Mouse (Mus musculus): ENCODE results near the gene Glmn.

The Glmn gene

GRCm38 (mm10) chr5:107597301-107598077, at the start of gene Glmn, which contains the start of gene Rpap2:
Gene Glmn (minus strand): TSS chr5:107597888.
Gene Rpap2 (plus strand): TSS chr5:107597373.
- in situ Hi-C loops (cut with MboI; ENCODE audit: low sequenced_read_pairs) = no loop called here

- in situ Hi-C loops (cut with MboI; ENCODE audit: low sequenced_read_pairs) = no loop called here
These were observed 48.2 kb upstream of the Glmn start for GRCm38 (mm10) chr5:107645935-107646334.

GRCm38 (mm10) chr5:107644595-107644994, 46.9 kb upstream of the Glmn start:
- in situ Hi-C loops (cut with MboI; ENCODE audit: low sequenced_read_pairs) = no loop called here

GRCm38 (mm10) chr5:107638366-107638765, 40.7 kb upstream of the Glmn start:
- in situ Hi-C loops (cut with MboI; ENCODE audit: low sequenced_read_pairs) = no loop called here

- in situ Hi-C loops (cut with MboI; ENCODE audit: low sequenced_read_pairs) = no loop called here
These were observed 39.4 kb upstream of the Glmn start for GRCm38 (mm10) chr5:107637106-107637505.

- in situ Hi-C loops (cut with MboI; ENCODE audit: low sequenced_read_pairs) = no loop called here
These were observed 36.0 kb upstream of the Glmn start for GRCm38 (mm10) chr5:107633651-107634050.

GRCm38 (mm10) chr5:107621327-107621726, 23.6 kb upstream of the Glmn start:
- in situ Hi-C loops (cut with MboI; ENCODE audit: low sequenced_read_pairs) = loop anchor here (25.0 kb wide), 1 partner anchor 266 kb away; the partner anchor contains the start of gene Evi5

- in situ Hi-C loops (cut with MboI; ENCODE audit: low sequenced_read_pairs) = loop anchor here (10.0 to 25.0 kb wide), 2 partner anchors 157 to 269 kb away; partner anchors contain the start of gene Evi5
These were observed 20.3 kb upstream of the Glmn start for GRCm38 (mm10) chr5:107617986-107618385.

- in situ Hi-C loops (cut with MboI; ENCODE audit: low sequenced_read_pairs) = loop anchor here (10.0 to 25.0 kb wide), 2 partner anchors 164 to 276 kb away; partner anchors contain the start of gene Evi5
These were observed 13.5 kb upstream of the Glmn start for GRCm38 (mm10) chr5:107611224-107611623.

- in situ Hi-C loops (cut with MboI; ENCODE audit: low sequenced_read_pairs) = no loop called here
These were observed 692 bp upstream of the Glmn start for GRCm38 (mm10) chr5:107598380-107598779.

- in situ Hi-C loops (cut with MboI; ENCODE audit: low sequenced_read_pairs) = no loop called here
These were observed 28.5 kb downstream of the Glmn start for GRCm38 (mm10) chr5:107569148-107569547.

- in situ Hi-C loops (cut with MboI; ENCODE audit: low sequenced_read_pairs) = no loop called here
These were observed 40.7 kb downstream of the Glmn start for GRCm38 (mm10) chr5:107556969-107557368.

GRCm38 (mm10) chr5:107554336-107554735, 43.4 kb downstream of the Glmn start:
- in situ Hi-C loops (cut with MboI; ENCODE audit: low sequenced_read_pairs) = no loop called here

GRCm38 (mm10) chr5:107548444-107548843, 49.2 kb downstream of the Glmn start:
- in situ Hi-C loops (cut with MboI; ENCODE audit: low sequenced_read_pairs) = no loop called here

GRCm38 (mm10) chr5:107547955-107548354, 49.7 kb downstream of the Glmn start:
- in situ Hi-C loops (cut with MboI; ENCODE audit: low sequenced_read_pairs) = no loop called here

GRCm38 (mm10) chr5:107545927-107546326, 51.8 kb downstream of the Glmn start:
- in situ Hi-C loops (cut with MboI; ENCODE audit: low sequenced_read_pairs) = no loop called here

- in situ Hi-C loops (cut with MboI; ENCODE audit: low sequenced_read_pairs) = no loop called here
These were observed 56.0 kb downstream of the Glmn start for GRCm38 (mm10) chr5:107541696-107542095.

GRCm38 (mm10) chr5:107534581-107534980, 63.1 kb downstream of the Glmn start, which contains the start of gene 1700028K03Rik:
Gene 1700028K03Rik (plus strand): TSS chr5:107534709.
- in situ Hi-C loops (cut with MboI; ENCODE audit: low sequenced_read_pairs) = no loop called here

GRCm38 (mm10) chr5:107533590-107533989, 64.1 kb downstream of the Glmn start:
- in situ Hi-C loops (cut with MboI; ENCODE audit: low sequenced_read_pairs) = no loop called here

GRCm38 (mm10) chr5:107528856-107529255, 68.8 kb downstream of the Glmn start:
- in situ Hi-C loops (cut with MboI; ENCODE audit: low sequenced_read_pairs) = no loop called here

GRCm38 (mm10) chr5:107524281-107524680, 73.4 kb downstream of the Glmn start:
- in situ Hi-C loops (cut with MboI; ENCODE audit: low sequenced_read_pairs) = no loop called here

- in situ Hi-C loops (cut with MboI; ENCODE audit: low sequenced_read_pairs) = no loop called here
These were observed 75.8 kb downstream of the Glmn start for GRCm38 (mm10) chr5:107521897-107522296.
